Mouse (Mus musculus) kidney, postnatal 25 days (tissue): ENCODE results near the gene Dmgdh.

Source experiments
- DNase-seq, 2 experiments: peaks; one replicate each; pipeline ENCODE4 v3.0.0; 2021; ENCODE audit warnings: mixed read lengths in 2 of 2

The Dmgdh gene

GRCm38 (mm10) chr13:93773704-93774315, 99.6 kb downstream of the Dmgdh start:
- DNase-seq, result peak in 1 of 2 experiments; percentile 18

- no peak for DNase-seq
These were observed 108.6 kb downstream of the Dmgdh start for GRCm38 (mm10) chr13:93782823-93783222.

DNA sequence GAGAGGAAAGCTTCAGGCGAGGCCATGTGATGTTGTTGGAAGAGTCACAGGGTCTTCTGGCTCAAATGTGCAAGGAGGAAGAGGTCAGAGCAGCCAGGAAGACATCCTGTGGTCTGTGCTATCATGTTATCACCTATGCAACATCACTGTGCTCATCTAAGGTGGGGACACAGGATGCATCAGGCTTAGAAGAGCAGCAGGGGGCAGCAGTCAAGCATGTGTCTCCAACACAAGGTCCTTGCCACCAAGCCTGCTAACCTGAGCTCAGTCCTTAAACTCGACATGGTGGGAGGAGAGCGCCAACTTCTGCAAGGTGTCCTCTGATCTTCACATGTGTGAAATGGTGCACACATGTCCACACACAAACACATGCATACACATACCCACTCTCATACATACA, 111.1 kb downstream of the Dmgdh start:
- DNase-seq, result peak in 1 of 2 experiments; percentile 12

- no peak for DNase-seq
These were observed 111.8 kb downstream of the Dmgdh start for GRCm38 (mm10) chr13:93786051-93786450.

DNA sequence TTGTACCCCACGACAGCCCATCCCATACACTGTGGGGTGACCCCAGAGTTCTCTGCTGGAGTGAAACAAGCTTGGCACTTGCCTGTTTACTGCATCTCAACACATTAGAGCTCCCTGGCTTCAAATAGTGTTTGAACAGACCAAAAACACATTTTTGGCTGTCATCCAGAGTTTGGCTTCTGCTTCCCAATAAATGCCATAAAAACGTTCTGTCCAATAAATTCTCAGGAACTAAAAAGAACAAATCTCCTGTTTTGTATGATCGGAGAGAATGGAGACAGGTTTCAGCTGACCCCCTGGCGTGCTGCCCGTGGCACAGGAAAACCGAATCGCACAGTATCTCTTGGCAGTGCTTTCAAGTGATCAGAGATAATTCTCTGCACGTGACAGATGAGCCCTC, 113.4 kb downstream of the Dmgdh start:
- peak; percentile 40 to 51 for DNase-seq

- peak; percentile 65 to 79 for DNase-seq
These were observed 118.9 kb downstream of the Dmgdh start for GRCm38 (mm10) chr13:93792945-93793642.

GRCm38 (mm10) chr13:93793643-93794182, 119.5 kb downstream of the Dmgdh start:
- DNase-seq, result no peak

DNA sequence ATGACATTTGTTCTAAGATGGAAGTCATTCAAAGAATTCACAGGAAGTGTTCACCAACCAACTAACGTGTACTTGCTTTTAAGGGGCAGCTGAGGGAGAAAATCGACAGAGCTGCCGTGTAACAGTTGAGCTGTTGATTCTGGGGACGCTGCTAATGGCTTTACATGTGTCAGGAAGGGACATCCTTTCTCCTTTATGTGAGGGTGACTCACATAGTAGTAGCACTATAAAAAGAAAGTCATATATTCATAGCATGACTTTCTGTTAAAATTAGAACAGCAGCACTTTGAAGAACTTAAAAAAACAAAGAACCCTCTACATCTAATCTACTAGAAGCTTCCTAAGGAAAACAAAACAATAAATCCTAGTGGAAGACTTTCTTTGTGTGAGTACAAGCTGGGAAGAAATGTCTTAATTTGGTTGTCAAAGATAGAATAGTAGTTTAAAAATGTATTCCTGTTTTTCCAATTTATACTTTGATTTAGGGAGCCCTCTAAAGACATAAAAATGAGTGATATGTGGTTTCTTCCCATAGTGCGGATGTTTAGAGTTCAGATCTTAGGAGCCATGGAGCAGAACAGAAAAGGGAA, 122.9 kb downstream of the Dmgdh start:
- DNase-seq, result no peak
